Mouse (Mus musculus): ENCODE results near the gene Cenph. TPM values are rescaled to one million over a fixed set of nuclear protein-coding genes. Genes with fewer than 3 reads are reported as not detected.

Cenph gene
- polyA plus RNA-seq, 1 experiment from 2014 or later = 14.0 TPM

DNA sequence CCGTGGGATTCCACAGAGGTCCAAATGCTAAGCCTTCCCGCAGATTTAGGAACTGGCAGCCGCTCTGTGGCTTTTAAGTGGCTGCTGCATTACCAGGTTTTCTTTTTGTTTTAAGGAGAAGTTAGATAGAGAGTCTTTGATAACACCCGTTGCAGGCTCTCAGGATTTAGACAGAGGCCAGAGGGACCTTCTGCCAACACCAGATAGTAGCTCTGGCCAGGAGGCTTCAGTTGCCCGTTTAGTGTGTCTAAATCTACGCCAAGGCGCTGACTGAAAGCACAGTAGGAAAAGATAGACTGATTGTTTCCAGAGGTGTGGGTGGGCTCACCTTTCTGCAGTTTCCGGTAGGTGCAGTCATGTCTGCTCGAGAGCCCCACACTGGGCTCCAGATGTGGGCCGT lies 50.5 kb downstream of the Cenph start:
- H3K4me1 ChIP-seq (replicated peaks) = peaks cover 35% of the 10 kb centered on the region
- H3K36me3 ChIP-seq = peaks cover 39% of the 10 kb centered on the region
- H3K9ac ChIP-seq = no peak overlapping the region
- 50% methylated on average over 10 of the region's 10 CpGs for WGBS
- no peaks in the 10 kb centered on the region for H3K9me3 ChIP-seq (replicated peaks)
- no peaks in the 10 kb centered on the region for H3K27me3 ChIP-seq
- H3K4me2 ChIP-seq = no peak overlapping the region
- ATAC-seq (replicated peaks; ENCODE audit: insufficient number of reproducible peaks, insufficient read depth, low FRiP score, low read depth) = no peak
- H3K4me3 ChIP-seq = no peak overlapping the region
- H3K27ac ChIP-seq = peak overlapping the region; percentile 37

DNA sequence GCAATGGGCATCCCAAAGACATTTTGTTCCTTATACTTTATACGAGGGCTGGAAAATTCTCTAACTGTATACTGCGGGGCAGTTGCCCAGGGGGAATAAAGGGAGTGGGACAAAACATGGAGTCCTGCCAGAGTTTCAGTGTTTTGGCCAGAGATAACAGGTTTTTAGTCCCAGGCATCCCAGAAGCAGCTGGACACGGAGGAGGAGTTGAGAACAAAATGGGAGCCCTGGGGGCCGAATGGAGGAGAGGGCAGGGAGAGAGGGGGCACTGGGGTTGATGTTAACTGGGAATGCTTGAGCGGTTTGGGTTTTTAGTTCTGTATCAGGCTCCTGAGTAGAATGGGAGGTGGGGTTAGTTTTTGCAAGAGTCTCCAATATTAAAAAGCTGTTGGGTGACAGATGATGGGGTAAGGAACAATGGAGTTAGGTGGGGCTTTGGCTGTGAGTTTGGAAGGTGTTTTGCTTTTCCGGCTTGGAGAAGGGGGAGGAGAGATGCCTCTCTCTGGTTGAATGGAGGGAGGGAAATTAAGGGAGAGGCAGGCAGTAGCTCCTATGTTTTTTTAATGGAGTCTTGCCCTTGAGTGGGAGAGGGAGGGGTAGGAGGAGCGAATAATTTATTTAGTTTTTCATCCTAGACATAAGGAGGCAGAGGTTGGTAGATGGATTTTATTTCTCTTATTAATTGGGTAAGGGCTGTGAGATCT lies 51.5 kb downstream of the Cenph start:
- H3K27me3 ChIP-seq = no peaks in the 10 kb centered on the region
- no peaks in the 10 kb centered on the region for H3K9me3 ChIP-seq (replicated peaks)
- H3K9ac ChIP-seq = no peak overlapping the region
- H3K36me3 ChIP-seq = peaks cover 46% of the 10 kb centered on the region
- no peak for ATAC-seq (replicated peaks; ENCODE audit: insufficient number of reproducible peaks, insufficient read depth, low FRiP score, low read depth)
- WGBS = 70% methylated on average over 7 of the region's 7 CpGs
- no peak overlapping the region for H3K4me3 ChIP-seq
- H3K27ac ChIP-seq = no peak overlapping the region
- no peak overlapping the region for H3K4me2 ChIP-seq
- peaks cover 31% of the 10 kb centered on the region for H3K4me1 ChIP-seq (replicated peaks)

DNA sequence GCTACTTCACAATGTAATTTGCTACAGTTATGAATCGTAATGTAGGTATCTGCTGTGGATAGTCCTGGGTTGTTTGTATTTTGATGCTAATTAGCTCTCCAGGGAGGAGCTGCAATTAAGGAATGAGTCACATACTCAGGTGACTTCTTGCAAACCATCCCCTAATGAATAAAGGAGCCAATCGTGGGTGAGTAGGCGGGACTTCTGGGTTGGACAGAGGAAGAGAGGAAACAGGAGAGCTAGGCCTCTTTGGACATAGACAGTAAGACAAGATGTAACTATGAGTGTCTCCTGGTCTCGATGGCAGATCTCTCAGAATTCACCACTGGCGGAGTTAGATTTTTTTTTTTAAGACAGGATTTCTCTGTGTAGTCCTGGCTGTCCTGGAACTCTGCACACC lies 54.0 kb downstream of the Cenph start:
- 82% methylated on average over 5 of the region's 5 CpGs for WGBS
- H3K36me3 ChIP-seq = peaks cover 52% of the 10 kb centered on the region

DNA sequence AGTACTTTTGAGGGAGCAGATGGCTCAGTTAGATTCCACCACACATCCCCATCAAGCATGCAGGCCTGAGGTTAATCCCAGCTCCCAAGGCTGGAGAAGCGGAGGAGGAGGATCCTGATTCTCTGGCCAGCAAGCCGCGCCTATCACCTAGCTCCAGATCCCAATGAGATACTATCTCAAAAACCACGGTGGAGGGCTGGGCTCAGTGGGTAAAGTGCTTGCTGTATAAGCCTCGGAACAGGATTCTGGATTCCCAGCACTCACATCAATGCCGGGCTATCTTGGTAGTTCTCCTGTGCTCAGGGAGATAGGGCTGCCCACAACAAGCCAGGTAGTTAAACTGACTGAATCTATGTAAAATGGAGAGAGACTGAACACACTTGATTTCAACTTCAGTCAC lies 60.2 kb downstream of the Cenph start:
- no peaks in the 10 kb centered on the region for H3K27me3 ChIP-seq
- H3K27ac ChIP-seq = no peak overlapping the region
- no peak overlapping the region for H3K4me2 ChIP-seq
- ATAC-seq (replicated peaks; ENCODE audit: insufficient number of reproducible peaks, insufficient read depth, low FRiP score, low read depth) = no peak
- WGBS = 80% methylated on average over 6 of the region's 6 CpGs
- H3K36me3 ChIP-seq = peaks cover 82% of the 10 kb centered on the region
- no peak overlapping the region for H3K9ac ChIP-seq
- no peaks in the 10 kb centered on the region for H3K9me3 ChIP-seq (replicated peaks)
- H3K4me3 ChIP-seq = no peak overlapping the region
- no peaks in the 10 kb centered on the region for H3K4me1 ChIP-seq (replicated peaks)

More for the DNA sequence above, 54.0 kb downstream of the Cenph start:
- no peak for ATAC-seq (replicated peaks; ENCODE audit: insufficient number of reproducible peaks, insufficient read depth, low FRiP score, low read depth)
- H3K9me3 ChIP-seq (replicated peaks) = no peaks in the 10 kb centered on the region
- H3K4me3 ChIP-seq = no peak overlapping the region
- H3K27me3 ChIP-seq = no peaks in the 10 kb centered on the region
- H3K27ac ChIP-seq = no peak overlapping the region
- H3K4me1 ChIP-seq (replicated peaks) = peaks cover 15% of the 10 kb centered on the region
- no peak overlapping the region for H3K4me2 ChIP-seq
- H3K9ac ChIP-seq = no peak overlapping the region

Other genes starting within 250 kb of the Cenph start
- 2.2 and 3.8 TPM in 2 replicates for gene Ocln, start 223.2 kb downstream of the Cenph start, polyA plus RNA-seq (2015; fragmentation: Nextera tagmentation; extraction: Ambion mirVana)
- 1.6 and 3.6 TPM in 2 replicates for gene Marveld2, start 158.9 kb downstream of the Cenph start, polyA plus RNA-seq (2015; fragmentation: Nextera tagmentation; extraction: Ambion mirVana)
- gene Ak6, start 124.9 kb downstream of the Cenph start, polyA plus RNA-seq (2015; fragmentation: Nextera tagmentation; extraction: Ambion mirVana) = 215 and 218 TPM in 2 replicates
- 18.4 and 21.6 TPM in 2 replicates for gene Rad17, start 124.8 kb downstream of the Cenph start, polyA plus RNA-seq (2015; fragmentation: Nextera tagmentation; extraction: Ambion mirVana)
- 9.3 and 9.5 TPM in 2 replicates for gene Taf9, start 124.3 kb downstream of the Cenph start, polyA plus RNA-seq (2015; fragmentation: Nextera tagmentation; extraction: Ambion mirVana)
- 2.6 and 4.1 TPM in 2 replicates for gene Ccdc125, start 106.2 kb downstream of the Cenph start, polyA plus RNA-seq (2015; fragmentation: Nextera tagmentation; extraction: Ambion mirVana)
- 61.8 and 65.4 TPM in 2 replicates for gene Cdk7, start 45.0 kb downstream of the Cenph start, polyA plus RNA-seq (2015; fragmentation: Nextera tagmentation; extraction: Ambion mirVana)
- gene Mrps36, start 31.2 kb downstream of the Cenph start, polyA plus RNA-seq (2015; fragmentation: Nextera tagmentation; extraction: Ambion mirVana) = 211 and 283 TPM in 2 replicates
- 159 and 183 TPM in 2 replicates for gene Ccnb1, start 10.7 kb upstream of the Cenph start, polyA plus RNA-seq (2015; fragmentation: Nextera tagmentation; extraction: Ambion mirVana)
- gene Slc30a5, start 57.5 kb upstream of the Cenph start, polyA plus RNA-seq (2015; fragmentation: Nextera tagmentation; extraction: Ambion mirVana) = 31.4 and 39.7 TPM in 2 replicates